Mouse (Mus musculus) left cerebral cortex, postnatal 10 days (tissue): ENCODE results near the gene Sgta. TPM values are rescaled to one million over a fixed set of nuclear protein-coding genes. Genes with fewer than 3 reads are reported as not detected.
A peak's percentile ranks its signal among the peaks of the same experiment; 100 is the strongest.

ENCODE experiments used
- DNase-seq, 2 experiments: peaks; one replicate each; pipeline ENCODE4 v3.0.0; 2021 to 2022; ENCODE audit warnings: low spot score in 2 of 2, mixed read lengths in 1 of 2; ENCODE audit errors: extremely low spot score in 1 of 2
- intact Hi-C: fragments of 180-260 bp; cut with DNase I; formaldehyde crosslinking; loops from one replicate; pipeline ENCODE4 v1.15.1; 2025
- total RNA-seq, 2 experiments: library from RNA; stranded (reverse); gene quantifications; 2 replicates each; pipeline ENCODE4 v1.2.3; 2021

The Sgta gene
- total RNA-seq, 2 experiments from 2014 or later: 187 to 196 TPM

DNA sequence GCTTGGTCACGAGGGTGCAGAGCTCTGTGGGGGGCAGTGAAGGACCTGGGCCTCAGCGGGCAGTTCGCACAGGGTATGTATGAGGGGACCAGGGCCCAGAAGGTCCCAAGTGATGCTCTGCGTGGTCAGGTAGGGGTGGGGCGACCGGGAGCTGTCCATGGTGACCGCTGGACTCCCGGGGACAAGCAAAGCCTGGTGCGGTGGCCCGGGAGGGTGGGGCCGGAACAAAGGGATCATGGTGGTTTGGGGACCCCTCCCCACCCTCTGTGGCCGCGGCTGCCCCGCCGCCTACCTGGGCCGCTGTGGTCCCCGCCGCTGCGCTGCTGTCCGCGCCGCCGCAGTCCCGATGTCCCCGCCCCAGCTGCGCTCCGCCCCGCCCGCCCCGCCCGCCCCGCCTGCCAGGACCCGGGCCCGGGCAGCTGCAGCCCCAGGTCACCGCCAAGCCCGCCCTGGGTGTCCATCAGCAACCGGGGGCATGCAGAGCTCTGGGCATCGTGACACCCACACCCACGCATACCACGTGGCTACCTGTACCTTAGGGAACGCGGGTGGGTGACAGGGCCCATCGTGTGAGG lies 34.8 kb downstream of the Sgta start:
- DNase-seq: no peak
- intact Hi-C loops: no loop called here

DNA sequence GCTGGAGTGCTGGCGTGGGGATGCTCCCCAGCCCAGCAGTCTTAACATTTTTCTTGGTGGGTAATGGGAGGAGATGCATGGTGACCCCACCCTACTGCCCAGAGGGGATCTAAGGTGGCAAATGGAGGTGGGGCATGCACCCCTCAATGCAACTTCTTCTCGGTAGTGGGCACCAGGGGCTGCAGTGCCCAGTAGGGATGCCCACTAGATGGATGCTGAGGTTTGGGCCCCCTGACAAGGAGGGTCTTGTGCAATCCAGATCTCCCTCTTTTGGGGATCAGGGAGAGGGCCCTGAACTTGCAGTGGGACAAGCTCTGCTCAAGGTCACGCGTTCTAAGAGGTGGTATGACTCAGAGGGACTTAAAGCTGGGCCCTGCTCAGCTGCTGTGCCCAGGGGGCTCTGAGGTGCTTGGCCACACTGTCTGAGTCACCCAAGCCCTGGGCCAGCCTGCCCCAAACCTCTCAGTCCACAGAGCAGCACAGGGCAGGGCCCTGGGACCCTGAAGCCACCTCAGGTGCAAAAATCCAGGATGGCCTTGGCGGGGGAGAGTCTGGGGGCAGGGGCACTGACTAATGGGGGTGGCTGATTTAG lies 35.5 kb downstream of the Sgta start:
- no peak for DNase-seq
- intact Hi-C loops: no loop called here

DNA sequence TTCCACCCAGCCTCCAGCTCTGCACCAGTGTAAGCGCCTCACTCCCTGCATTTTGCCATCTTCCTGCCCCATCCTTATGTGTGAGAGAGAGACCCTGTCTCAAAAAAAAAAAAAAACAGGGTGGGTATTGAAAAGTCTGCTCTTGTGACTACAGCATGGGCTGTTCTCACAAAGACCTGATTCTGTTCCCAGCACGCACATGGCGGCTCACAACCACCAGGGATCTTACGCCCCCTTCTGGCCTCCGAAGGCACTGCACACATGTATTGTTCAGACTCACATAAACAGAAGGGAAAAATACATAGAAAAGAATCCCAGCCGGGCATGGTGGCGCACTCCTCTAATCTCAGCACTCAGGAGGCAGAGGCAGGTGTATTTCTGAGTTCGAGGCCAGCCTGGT lies 37.2 kb downstream of the Sgta start:
- intact Hi-C loops: no loop called here

DNA sequence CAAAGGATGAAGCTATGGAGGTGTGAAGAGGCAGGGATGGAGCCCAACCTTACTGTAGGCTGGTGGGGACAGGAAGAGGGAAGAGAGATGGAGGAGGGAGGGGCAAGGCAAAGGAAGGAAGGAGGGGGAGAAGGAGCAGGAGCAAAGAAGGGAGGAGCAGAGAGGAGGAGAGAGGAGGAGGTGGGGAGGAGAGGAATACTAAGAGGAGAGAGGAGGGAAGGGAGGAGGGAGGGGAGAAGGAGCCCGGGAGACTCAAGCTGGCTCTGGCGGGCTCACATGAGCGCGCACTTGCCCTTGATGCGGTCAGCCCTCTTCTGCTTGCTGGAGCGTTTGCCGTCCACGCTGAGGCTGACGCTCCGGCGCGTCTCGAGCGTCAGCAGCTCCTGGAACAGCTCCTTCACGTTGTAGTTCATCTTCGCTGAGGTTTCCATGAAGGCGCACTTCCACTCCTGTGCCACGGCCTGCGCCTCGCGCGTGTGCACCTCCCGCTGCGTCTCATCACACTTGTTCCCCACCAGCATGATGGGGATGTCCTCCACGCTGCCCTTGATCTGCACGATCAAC lies 38.4 kb downstream of the Sgta start:
- intact Hi-C loops: no loop called here
- no peak for DNase-seq

More for the DNA sequence above, 37.2 kb downstream of the Sgta start:
- no peak for DNase-seq

DNA sequence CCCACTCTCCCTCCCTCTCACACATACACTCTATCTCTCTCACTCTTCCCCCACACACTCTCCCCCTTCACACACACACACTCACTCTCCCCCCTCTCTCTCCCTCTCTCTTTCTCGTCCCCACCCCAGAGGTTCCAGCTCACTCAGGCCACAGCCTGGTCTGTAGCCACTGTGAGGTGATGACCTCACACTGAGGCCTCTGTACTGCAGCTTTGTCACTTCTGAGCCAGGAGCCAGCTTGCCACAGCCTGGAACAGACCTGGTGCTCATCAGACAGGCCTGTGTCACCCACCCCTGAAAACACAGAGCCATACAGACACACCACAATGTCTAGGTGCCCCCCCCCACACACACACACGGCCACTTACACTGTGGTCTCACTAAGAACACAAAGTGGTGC lies 39.8 kb downstream of the Sgta start:
- no peak for DNase-seq
- intact Hi-C loops: no loop called here

DNA sequence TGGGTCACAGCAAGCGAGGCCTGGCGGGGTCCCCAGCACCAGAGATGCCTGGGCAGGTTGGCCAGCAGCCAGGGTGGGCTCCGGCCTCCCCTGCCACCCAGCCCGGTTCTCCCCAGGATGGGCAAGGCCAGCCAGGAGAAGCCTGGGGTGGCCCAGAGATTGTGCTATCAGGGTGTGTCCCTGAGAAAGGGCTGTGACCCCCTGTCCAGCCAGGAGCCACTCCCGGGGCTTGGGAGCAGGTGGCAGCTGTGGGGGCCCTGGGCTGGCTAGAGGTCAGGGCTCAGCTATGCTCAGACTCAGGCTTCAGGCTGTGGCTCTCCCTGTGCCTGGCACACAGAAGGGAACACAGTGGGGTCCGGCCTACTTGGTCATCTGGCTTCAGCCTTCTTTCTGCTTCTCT lies 40.3 kb downstream of the Sgta start:
- intact Hi-C loops: no loop called here
- DNase-seq: no peak

DNA sequence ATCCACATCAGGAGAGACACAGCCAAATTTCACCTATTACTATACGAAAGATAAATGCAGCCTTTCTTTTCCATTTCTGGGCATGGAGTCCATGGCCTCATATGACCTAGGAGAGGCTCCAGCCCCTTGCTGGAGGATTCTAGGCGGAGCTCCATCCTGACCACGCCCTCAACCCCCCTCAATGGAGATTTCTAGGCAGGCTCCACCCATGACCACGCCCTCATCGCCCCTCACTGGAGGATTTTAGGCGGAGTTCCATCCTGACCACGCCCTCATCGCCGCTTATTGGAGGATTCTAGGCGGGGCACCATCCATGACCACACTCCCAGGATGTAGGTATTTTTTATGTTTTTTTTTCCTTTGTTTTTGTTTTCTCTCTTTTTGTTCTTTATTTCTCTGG lies 41.7 kb downstream of the Sgta start:
- DNase-seq: peak; percentile 66 to 85
- intact Hi-C loops: no loop called here

DNA sequence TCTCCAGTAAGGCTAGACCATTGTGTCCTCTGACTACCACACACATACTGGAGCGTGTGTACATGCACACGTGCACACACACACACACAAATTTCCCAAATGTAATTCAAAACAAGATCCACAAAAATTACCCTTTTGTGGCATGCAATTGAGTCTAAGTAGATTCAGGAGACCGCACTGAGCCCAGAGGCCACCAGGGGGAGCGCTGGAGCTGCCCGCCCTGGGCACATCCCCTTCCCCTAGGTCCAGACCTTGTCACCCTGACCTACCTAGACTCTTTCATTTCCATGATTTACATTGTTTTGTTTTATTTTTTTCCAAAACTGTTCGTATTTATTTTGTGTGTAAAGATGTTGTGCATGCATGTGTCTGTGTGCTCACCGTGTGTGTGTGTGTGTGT lies 43.3 kb downstream of the Sgta start:
- DNase-seq: no peak
- intact Hi-C loops: no loop called here

DNA sequence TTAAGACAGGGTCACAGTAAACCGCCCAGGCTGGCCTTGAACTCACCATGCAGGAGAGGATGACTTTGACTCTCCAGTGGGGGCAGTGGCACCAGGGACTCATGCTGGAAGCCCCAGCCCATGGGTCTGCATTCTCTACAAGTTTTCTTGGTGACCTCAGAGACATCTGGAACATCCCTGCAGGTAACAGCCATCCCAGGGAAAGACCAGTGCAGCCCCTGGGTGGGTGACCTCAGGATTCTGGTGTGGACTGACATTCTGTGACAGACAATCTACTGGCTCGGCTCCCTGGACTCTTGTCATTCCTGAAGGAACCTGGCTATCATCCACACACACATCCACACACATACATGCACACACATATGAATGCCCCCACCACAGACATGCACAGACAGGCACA lies 44.3 kb downstream of the Sgta start:
- intact Hi-C loops: no loop called here

DNA sequence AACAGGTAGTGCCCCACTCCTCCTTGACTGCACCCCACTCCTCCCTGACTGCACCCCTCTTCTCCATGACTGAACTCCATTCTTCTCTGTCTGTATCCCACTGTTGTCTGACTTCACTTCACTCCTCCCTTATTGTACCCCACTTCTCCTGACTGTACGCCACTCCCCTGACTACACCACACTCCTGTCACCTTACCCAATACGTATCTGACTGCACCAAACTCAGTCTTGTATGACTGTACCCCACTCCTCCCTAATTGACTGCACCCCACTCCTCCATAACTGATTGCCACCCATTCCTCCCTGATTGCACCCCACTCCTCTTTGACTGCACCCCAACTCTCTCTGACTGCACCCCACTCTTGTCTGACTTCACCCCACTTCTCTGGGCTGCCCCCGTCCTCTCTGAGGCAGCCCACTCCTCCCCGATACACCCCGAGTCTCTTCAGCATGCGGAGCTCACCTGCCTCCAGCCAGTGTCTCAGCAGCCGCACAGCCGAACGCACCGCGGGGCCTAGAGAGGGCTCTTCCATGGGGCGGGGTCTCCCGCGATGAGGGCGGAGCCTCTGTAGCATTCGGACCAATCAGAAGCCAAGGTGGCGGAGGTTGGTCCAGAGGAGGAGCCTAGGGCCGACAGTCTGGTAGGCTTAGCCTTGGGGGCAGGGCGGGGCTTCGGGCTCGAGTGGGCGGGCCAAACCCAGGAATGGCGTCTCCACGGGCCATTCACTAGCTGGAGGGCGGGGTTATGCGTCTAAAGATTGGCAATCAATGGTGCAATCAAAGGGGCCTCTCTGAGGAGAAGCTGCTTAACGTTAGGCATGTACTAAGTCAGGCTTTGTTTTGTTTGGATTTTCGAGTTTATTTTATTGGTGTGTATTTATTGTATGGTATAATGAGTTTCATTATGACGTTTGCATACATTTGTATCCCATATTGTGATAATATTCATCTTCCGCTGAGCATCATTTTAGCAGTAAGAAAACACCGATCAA lies 45.3 kb downstream of the Sgta start, which contains the start of gene Gng7:
TSS of gene Gng7 (minus strand) at position 553 of the 992 bp plus-strand sequence.
- intact Hi-C loops: no loop called here
- DNase-seq: peak; percentile 98

More for the DNA sequence above, 44.3 kb downstream of the Sgta start:
- DNase-seq: no peak

DNA sequence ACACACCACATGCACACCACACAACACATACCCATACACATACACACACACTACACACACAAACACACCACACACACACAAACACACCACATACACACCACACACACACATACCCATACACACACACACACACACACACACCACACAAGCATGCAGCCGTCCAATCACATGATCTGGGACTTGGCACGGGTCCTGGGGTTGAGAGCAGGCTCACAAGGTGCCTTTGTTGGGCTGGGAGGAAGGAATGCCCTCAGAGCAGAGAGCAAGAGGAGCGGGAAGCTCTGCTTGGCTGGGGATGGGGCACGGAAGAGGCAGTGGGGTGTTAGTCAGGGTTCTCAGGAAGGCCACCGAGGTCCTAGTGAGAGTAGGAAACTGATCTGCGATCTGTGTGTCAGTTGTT lies 49.1 kb downstream of the Sgta start:
- peak in 1 of 2 experiments; percentile 82 for DNase-seq
- intact Hi-C loops: no loop called here

DNA sequence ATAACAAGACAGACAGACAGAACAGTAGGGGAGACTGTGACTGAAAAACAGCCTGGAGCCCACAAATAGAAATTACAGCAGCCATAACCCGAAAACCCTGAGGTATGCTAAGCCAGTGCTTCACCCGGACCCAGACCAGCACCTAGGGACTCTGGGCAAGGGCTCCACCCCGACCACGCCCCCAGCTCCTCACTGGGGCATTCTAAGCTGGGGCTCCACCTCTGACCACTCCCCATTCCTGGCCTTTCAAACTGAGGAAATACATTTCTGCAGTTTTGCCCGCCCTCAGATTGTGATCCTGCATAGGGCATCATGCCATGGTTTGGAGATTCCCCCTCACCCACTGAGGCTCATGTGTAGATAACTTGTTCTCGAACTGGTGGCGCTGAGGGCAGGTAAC lies 52.7 kb downstream of the Sgta start:
- intact Hi-C loops: no loop called here

DNA sequence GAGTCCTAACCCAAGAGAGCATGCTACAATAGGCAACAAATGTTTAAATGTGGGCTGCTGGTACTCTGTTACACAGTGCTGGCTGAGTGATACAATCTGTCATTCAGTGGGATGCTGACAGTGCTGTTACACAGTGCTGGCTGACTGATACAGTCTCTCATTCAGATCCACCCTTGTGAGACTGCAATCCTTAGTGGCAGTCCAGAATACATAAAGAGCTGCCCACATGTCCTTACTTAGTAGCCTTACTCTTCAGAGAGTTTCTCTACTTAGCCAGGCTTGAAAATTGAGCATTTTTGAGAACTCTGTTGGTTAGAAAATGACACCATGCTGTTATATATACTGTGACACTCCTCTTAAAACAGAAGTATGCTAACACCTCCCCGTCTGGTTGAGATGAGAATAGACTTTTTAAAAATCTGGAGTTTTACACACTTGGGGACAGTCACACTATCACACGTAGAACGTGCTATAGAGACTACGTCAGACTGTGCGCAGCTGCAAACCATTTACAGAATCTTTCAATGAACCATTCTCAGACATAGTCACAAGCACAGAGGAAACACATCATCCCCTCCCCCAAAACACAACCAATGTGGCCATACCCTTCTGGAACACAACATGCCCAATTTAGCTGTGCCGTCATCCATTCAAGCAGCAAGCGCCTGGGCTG lies 53.8 kb downstream of the Sgta start:
- DNase-seq: peak in 1 of 2 experiments; percentile 34
- intact Hi-C loops: no loop called here

More for the DNA sequence above, 52.7 kb downstream of the Sgta start:
- peak in 1 of 2 experiments; percentile 71 for DNase-seq

DNA sequence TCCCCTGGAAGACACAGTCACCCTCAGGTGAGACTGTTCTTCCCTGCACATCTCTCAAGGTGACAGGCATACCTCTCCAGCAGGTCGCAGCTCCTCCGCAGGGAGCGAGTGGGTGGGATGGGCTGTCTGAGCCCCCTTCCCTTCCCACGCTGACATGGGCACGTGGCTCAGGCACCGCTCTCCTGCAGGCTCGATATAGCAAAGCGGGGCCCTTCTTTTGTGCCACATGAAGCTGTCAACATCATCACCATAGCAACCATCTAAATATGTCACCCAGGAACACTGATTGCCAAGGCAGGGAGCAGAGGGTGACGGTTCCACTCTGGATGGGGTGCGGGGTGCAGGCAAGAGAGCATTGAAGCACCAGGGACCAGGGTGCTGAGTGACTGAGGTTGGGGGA lies 58.8 kb downstream of the Sgta start:
- DNase-seq: peak; percentile 36 to 55
- intact Hi-C loops: no loop called here

DNA sequence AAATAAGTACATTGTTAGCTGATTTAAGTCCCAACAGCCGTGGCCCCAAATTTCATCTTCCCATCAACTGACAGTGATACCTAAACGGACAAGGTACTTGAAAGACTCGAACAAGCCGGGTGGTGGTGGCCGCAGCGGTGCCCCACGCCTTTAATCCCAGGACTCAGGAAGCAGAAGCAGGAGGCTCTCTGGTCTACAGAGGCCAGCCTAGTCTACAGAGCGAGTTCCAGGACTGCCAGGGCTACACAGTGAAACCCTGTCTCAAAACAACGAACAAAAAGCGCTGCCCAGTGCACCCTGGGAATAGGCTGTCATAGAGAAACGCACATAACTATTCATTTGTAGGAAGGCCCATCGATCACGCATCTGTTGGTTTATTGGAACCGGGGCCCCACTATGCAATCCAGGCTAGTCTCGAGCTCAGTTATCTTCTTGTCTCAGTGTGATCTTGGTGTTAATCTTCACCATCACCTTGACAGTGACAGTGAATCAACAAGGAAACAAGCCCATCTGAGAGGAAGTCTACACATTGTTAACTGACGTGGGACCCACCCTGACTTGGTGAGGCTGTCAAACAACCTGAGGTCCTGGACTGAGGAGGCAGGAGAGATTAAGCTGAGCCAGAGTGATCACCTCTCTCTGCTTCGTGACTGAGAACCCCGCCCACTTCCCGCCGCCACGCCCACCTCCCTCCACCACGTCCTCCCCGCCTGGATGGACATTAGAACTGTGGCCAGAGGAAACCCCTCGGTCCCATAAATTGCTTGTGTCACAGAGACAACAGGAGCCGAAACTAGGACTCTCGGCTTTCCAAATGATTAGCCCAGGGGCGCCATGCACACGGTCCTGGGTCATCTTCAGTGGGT lies 59.6 kb downstream of the Sgta start:
- intact Hi-C loops: no loop called here

DNA sequence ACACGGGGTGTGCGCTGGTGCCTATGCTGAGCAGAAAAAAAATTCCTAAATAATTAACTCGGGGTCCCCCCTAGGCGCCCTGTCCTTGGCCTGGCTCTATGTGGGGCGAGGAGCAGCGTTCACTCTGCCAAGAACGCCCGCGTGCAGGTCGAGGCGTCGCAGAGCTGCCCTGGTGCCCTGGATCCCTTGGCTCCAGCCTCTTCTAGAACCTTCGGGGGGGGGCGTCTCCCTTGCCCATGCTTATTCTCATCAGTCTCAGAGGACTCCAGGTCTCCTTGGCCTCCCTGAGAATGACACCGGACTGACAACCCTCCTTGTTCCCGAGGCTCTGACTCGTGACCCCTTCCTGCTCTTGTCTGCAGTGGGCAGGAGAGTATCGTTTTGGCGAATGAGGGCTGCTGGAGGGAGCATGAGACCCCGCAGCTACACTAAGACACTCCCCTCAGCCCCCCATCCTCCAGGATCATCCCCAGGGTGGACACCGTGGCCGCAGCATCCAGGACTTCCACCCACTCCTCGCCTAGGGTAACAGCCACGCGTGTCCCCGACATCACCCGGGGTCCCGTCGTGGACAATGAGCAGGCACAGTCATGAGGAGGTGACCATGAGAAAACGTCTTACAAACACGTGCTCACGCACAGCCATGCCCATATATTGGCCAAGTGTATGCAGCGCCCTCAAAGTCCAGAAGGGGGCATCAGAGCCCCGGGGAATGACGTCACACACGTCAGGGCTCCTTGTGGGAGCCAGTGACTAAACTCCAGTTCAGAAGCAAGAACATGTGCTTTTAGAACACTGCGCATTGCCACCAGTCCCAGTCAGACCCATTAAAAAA lies 60.4 kb downstream of the Sgta start:
- intact Hi-C loops: loop anchor here (2.0 to 5.0 kb wide), 4 partner anchors 41 to 252 kb away; no protein-coding TSS in a partner anchor
- DNase-seq: peak; percentile 86

More for the DNA sequence above, 59.6 kb downstream of the Sgta start:
- DNase-seq: no peak

DNA sequence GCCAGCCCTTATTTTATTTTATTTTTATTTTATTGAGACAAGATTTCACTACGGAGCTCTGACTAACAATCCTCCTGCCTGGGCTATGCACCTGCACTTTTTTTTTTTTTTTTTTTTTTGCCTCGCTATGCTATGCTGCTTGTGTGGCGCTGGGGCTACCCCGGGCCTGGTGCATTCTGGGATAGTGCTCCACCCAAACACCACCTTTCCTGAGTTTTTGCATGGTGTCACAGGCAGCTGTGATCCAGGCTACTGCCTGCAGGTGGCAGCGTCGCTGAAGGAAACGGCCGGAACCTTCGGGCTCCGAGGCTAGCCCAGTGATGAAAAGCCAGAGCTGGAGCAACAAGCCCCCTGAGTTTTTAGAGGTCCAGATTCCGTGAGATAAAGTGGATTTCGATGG lies 61.2 kb downstream of the Sgta start:
- intact Hi-C loops: loop anchor here (2.0 to 5.0 kb wide), 4 partner anchors 42 to 251 kb away; no protein-coding TSS in a partner anchor
- peak; percentile 36 to 74 for DNase-seq
